Mouse (Mus musculus) forebrain, embryonic 15.5 days (tissue): ENCODE results near the gene Raet1e. TPM values are rescaled to one million over a fixed set of nuclear protein-coding genes. Genes with fewer than 3 reads are reported as not detected.
"Not testable (repeated sequence)": the region's sequence is repeated elsewhere in the genome, so short reads cannot be mapped to it uniquely, and the experiment has no call there.

ENCODE experiments used
- ATAC-seq: fragments of 200-750 bp; cut with Nextera tagmentation; replicated peaks from 2 replicates; pipeline ENCODE4 v1.8.0; 2017; ENCODE audit warnings: mild to moderate bottlenecking, moderate TSS enrichment, moderate library complexity
- H3K27ac ChIP-seq: fragments of 300-500 bp; sonication (generic); replicated peaks from 2 replicates; pipeline ENCODE4 v1.5.1; 2015; ENCODE audit warnings: mild to moderate bottlenecking, inconsistent platforms
- H3K27me3 ChIP-seq: fragments of 300-500 bp; sonication (generic); 2 replicates; pipeline ENCODE4 v1.6.1; 2015; ENCODE audit warnings: inconsistent platforms
- H3K36me3 ChIP-seq: fragments of 300-500 bp; sonication (generic); 2 replicates; pipeline ENCODE4 v1.6.1; 2015; ENCODE audit warnings: mild to moderate bottlenecking, inconsistent platforms
- H3K4me1 ChIP-seq: fragments of 300-500 bp; sonication (generic); 2 replicates; pipeline ENCODE4 v1.6.1; 2015; ENCODE audit warnings: inconsistent platforms
- H3K4me2 ChIP-seq: fragments of 300-500 bp; sonication (generic); replicated peaks from 2 replicates; pipeline ENCODE4 v1.6.1; 2015; ENCODE audit warnings: mild to moderate bottlenecking, inconsistent platforms
- H3K4me3 ChIP-seq: fragments of 300-500 bp; sonication (generic); 2 replicates; pipeline ENCODE4 v1.5.1; 2015; ENCODE audit warnings: mild to moderate bottlenecking, inconsistent platforms
- H3K9ac ChIP-seq: fragments of 300-500 bp; sonication (generic); replicated peaks from 2 replicates; pipeline ENCODE4 v1.6.1; 2015; ENCODE audit warnings: mild to moderate bottlenecking, inconsistent platforms
- H3K9me3 ChIP-seq: fragments of 300-500 bp; sonication (generic); 2 replicates; pipeline ENCODE4 v1.6.1; 2016; ENCODE audit warnings: inconsistent platforms
- WGBS: fragments of 180-500 bp; shearing (Covaris S2); methylation state at CpG from one replicate; pipeline ENCODE4 v1.1.7; 2015; ENCODE audit warnings: mixed read lengths; 5-methylcytosine and 5-hydroxymethylcytosine counted together
- polyA plus RNA-seq: library from polyadenylated mRNA; unstranded; fragments of >200 nt; fragmentation: Nextera tagmentation; extraction: Ambion mirVana; gene quantifications from 2 replicates; pipeline ENCODE4 v1.2.1, GENCODE M21; 2015

Gene Raet1e
- polyA plus RNA-seq, 1 experiment from 2014 or later, result 0.90 TPM

DNA sequence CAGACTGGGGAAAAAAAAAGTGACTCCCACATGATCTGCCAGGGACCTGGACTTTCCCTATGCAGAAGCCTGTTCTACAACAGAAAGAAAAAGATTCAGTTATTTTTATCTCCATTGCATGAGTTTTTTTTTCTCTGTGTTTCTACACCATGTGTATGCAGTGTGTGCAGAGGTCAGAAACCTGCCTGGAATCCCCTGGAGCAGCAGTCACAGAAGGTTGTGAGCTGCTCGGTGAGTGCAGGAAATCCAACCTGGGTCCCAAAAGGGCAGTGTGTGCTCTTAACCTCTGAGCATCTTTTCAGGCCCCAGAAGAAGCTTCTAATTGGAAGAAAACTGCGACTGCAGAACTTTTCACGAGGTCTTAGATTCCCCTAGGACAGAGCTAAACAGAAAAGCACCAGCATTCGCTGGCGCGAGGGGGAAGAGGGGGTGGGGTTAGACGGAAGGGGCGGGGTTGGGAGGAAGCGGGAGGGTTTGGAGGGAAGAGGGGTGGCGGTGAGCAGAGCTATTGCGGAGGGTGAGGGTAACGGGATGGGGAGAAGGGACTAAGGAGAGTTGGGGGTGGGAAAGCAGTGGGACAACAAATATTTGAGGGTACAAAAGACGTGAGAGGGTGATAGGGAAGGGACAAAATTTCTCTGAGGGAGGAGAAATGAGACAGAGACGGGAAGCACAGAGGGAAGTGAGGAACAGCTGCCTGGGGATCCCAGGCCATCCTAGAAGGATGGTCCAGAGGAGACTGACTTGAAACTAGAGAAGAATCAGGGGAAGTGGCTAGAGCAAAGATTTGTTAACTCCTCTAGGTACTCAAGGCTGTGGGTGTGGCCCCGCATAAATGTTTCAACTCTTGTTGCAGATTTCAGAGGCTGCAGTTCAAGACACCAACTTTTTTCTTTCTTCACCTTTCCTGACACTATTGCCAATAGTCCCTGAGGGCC lies 203.3 kb downstream of the Raet1e start:
- WGBS, result 3% methylated on average over 9 of the region's 15 CpGs
- not testable (repeated sequence) for H3K9me3 ChIP-seq, H3K36me3 ChIP-seq, H3K27ac ChIP-seq, H3K27me3 ChIP-seq, H3K9ac ChIP-seq, H3K4me1 ChIP-seq
- H3K4me2 ChIP-seq, result peak overlapping the region; percentile 30
- H3K4me3 ChIP-seq, result 0 out of 2 replicates have a peak overlapping the region, but pooled peaks have one; percentile 10
- ATAC-seq, result peak; percentile 90

DNA sequence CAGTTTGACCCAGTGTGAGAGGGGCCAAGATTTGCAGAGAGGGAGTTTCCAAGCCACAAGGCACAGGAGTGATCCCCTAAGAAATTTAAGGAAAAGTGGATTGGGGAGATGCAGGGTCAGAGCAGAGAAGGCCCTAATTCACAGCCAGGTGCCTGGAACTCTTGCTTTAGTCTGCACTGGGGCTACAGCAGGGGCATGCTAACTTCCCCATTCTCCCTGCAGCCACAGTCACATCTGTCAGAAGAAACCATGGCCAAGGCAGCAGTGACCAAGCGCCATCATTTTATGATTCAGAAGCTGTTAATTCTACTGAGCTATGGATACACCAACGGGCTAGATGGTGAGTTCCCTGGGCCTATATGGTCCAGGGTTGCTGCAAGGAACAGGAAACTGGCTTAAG lies 204.1 kb downstream of the Raet1e start:
- not testable (repeated sequence) for H3K27ac ChIP-seq, H3K4me2 ChIP-seq, H3K9me3 ChIP-seq, H3K36me3 ChIP-seq, H3K27me3 ChIP-seq, H3K4me1 ChIP-seq, H3K4me3 ChIP-seq, H3K9ac ChIP-seq
- 93% methylated on average over 2 of the region's 2 CpGs for WGBS
- ATAC-seq, result 0 out of 2 replicates have a peak, but pooled peaks have one; percentile 29

- H3K36me3 ChIP-seq, H3K27ac ChIP-seq, ATAC-seq, H3K4me3 ChIP-seq, H3K9me3 ChIP-seq, H3K27me3 ChIP-seq, H3K4me1 ChIP-seq, H3K4me2 ChIP-seq, H3K9ac ChIP-seq: not testable (repeated sequence)
- WGBS, result 89% methylated on average over 2 of the region's 2 CpGs
Observed at GRCm38 (mm10) chr10:22364915-22365314, 206.5 kb downstream of the Raet1e start.

GRCm38 (mm10) chr10:22381226-22381625 lies 222.9 kb downstream of the Raet1e start:
- H3K9ac ChIP-seq, H3K27ac ChIP-seq, H3K4me3 ChIP-seq, H3K27me3 ChIP-seq, H3K9me3 ChIP-seq, H3K36me3 ChIP-seq, H3K4me1 ChIP-seq, H3K4me2 ChIP-seq: not testable (repeated sequence)
- peak; percentile 45; the same call in 1 of the 2 replicates for ATAC-seq
- 11% methylated on average over 7 of the region's 10 CpGs for WGBS

DNA sequence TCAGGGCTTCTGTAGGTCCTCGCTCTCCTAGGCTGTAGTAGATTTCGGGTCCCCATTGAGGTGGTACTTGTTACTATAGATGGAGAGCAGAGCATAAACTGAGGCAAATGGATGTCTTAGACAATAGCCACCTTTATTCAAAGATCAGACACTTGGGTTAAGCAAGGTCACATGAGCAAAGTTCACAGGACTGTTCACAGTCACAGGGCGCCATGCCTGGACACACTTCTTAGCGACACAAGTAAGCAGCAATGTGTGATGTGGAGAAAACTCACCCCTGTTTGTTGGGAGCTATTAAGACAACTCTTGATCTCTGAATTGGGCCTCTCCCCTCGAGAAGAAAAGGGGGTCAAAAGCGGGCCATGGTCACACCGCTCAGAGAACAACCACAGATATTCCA lies 231.8 kb downstream of the Raet1e start:
- H3K4me1 ChIP-seq, H3K4me2 ChIP-seq, ATAC-seq, H3K4me3 ChIP-seq, H3K27me3 ChIP-seq, H3K27ac ChIP-seq, H3K9ac ChIP-seq, H3K9me3 ChIP-seq, H3K36me3 ChIP-seq: not testable (repeated sequence)
- 90% methylated on average over 7 of the region's 7 CpGs for WGBS

DNA sequence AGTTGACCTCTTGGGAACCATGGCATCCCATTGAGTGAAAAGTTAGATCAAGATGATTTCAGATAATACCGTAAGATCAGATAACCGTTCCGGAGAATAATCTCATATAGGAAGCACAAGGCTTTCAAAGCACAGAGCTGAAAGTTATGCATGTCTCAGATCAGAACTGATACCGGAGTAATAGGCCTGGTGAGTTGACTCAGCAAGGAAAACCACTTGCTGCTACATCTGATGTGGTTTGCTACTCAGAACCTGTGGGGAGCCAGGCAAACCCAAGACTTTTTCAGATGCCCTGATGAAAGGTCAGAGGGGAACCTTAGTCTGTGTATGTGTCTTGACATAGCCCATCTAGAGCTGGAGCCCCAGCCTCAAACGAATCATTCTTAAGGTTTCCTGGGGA lies 233.2 kb downstream of the Raet1e start:
- H3K36me3 ChIP-seq, H3K27ac ChIP-seq, H3K4me3 ChIP-seq, H3K9ac ChIP-seq, H3K27me3 ChIP-seq, ATAC-seq, H3K9me3 ChIP-seq, H3K4me2 ChIP-seq, H3K4me1 ChIP-seq: not testable (repeated sequence)
- WGBS, result 90% methylated on average over 4 of the region's 5 CpGs

DNA sequence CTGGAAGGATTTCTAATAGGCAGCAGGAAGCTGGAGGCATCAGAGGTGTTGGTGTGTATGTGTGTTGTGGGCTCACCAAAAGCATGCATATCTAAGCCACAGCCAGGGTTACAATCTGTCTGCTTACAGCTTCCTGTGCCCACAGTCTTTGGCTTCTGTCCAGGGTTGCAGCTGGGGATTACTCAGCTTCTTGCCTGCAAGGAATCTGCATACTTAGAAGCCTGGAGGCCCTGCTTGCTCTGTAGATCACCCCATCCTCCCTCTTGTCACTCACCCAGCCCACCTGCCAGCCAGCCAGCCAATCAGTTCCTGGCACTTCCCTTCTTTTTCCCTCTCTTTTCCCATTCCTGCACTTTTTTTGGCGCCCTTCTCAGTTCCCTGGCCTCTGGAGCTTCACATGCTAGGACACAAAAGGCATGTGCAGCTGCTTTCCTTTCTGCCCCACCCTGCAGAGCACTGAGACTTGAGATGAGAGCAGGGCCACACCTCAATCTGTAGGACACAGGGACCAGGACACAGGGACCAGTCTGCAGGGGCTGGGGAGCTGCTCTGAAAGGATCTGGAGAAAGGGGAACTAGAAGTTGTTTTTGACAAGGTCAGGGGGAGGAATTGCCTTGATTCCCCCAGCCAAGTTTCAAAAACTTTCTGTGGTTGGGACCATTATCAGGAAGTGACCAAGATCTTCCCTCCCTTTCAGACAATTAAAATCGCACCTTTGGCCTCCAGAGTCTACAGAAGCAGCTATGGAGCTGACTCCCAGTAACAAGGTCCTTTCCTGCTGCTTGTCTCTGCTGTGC lies 234.9 kb downstream of the Raet1e start:
- H3K4me3 ChIP-seq, H3K27ac ChIP-seq, H3K9me3 ChIP-seq, H3K4me2 ChIP-seq, H3K4me1 ChIP-seq, H3K27me3 ChIP-seq, H3K36me3 ChIP-seq, H3K9ac ChIP-seq: not testable (repeated sequence)
- no CpG with 5 or more reads among the region's 2 CpGs for WGBS
- ATAC-seq, result peak; percentile 93

DNA sequence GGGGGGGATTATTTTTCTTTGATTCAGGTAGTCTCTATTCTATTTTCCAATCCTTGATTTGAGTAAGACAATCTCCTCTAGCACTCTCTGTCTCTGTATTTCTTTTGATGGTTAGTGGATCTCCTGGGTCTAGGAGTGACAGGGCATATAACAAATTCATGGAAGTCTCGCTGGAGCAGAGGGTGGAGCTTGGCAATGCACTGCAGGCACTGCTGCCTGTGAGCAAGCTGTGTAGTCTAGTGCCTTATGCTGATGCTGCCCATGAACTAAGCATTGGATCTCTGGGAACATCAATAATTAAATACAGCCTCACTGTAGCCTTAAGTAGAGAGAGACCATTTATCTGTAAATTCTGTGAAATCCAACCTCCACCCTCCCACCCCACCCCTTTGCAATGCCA lies 238.3 kb downstream of the Raet1e start:
- not testable (repeated sequence) for H3K4me1 ChIP-seq, H3K4me3 ChIP-seq, H3K36me3 ChIP-seq, H3K27me3 ChIP-seq, H3K9ac ChIP-seq, H3K27ac ChIP-seq, H3K4me2 ChIP-seq, H3K9me3 ChIP-seq
- peak; percentile 62; the same call in 1 of the 2 replicates for ATAC-seq
- WGBS, result 35% methylated on average over 1 of the region's 1 CpGs

DNA sequence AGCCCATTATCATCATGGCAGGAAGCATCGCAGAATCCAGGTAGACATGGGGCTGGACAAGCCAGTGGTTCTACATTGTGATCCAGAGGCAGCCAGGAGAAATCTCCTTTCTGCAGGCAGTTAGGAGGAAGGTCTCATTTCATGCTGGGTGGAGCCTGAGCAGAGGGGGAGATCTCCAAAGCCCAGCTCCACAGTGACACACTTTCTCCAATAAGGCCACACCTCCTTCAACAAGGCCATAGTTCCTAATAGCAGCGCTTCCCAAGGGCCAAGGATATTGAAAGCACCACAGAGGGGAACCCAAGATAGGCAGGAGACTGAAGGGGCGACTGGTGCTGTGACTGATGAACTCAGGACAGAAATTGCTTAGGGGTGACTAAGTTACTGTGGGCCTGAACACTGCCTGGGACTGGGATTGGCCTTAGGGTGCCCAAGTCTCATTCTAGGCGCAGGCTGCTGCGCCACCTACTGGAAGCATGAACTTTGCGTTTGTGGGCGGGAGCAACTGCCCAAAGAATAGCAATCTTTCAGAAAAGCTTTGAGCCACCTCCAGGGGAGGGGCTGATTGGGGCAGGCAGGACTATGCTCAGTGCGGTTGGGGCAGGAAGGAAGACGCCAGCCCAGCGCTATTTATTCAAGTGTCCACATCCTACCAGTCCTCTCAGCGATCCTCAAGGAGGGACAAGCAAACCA lies 244.0 kb downstream of the Raet1e start:
- not testable (repeated sequence) for H3K36me3 ChIP-seq, H3K4me2 ChIP-seq, H3K27ac ChIP-seq, H3K4me1 ChIP-seq, H3K4me3 ChIP-seq, H3K9me3 ChIP-seq, H3K9ac ChIP-seq, H3K27me3 ChIP-seq
- 2% methylated on average over 9 of the region's 11 CpGs for WGBS
- ATAC-seq, result peak; percentile 75

DNA sequence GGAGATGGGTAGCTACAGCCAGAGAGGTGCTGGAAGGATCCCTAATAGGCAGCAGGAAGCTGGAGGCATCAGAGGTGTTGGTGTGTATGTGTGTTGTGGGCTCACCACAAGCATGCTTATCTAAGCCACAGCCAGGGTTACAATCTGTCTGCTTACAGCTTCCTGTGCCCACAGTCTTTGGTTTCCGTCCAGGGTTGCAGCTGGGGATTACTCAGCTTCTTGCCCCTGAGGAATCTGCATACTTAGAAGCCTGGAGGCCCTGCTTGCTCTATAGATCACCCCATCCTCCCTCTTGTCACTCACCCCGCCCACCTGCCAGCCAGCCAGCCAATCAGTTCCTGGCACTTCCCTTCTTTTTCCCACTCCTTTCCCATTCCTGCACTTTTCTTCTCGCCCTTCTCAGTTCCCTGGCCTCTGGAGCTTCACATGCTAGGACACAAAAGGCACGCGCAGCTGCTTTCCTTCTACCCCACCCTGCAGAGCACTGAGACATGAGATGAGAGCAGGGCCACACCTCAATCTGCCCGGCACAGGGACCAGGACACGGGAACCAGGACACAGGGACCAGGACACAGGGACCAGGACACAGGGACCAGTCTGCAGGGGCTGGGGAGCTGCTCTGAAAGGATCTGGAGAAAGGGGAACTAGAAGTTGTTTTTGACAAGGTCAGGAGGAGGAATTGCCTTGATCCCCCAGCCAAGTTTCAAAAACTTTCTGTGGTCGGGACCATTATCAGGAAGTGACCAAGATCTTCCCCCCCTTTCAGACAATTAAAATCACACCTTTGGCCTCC lies 255.5 kb downstream of the Raet1e start:
- not testable (repeated sequence) for H3K4me1 ChIP-seq, H3K4me2 ChIP-seq, H3K36me3 ChIP-seq, H3K27me3 ChIP-seq, H3K27ac ChIP-seq, H3K4me3 ChIP-seq, H3K9ac ChIP-seq, H3K9me3 ChIP-seq
- peak; percentile 75 for ATAC-seq
- 0% methylated on average over 1 of the region's 8 CpGs for WGBS
